Mouse (Mus musculus) hindbrain, postnatal 0 days (tissue): ENCODE results near the gene Myo3a. TPM values are rescaled to one million over a fixed set of nuclear protein-coding genes. Genes with fewer than 3 reads are reported as not detected.
A peak's percentile ranks its signal among the peaks of the same experiment; 100 is the strongest.

Experiments used
- ATAC-seq: fragments of 200-750 bp; cut with Nextera tagmentation; 2 replicates; pipeline ENCODE4 v1.8.0; 2017; ENCODE audit warnings: mild to moderate bottlenecking, moderate TSS enrichment, moderate library complexity
- DNase-seq: peaks from one replicate; pipeline ENCODE4 v3.0.0-alpha.2; 2015; ENCODE audit warnings: low spot score
- H3K27ac ChIP-seq: fragments of 300-500 bp; sonication (generic); 2 replicates; pipeline ENCODE4 v1.5.1; 2014; ENCODE audit warnings: mild to moderate bottlenecking
- H3K27me3 ChIP-seq: fragments of 300-500 bp; sonication (generic); 2 replicates; pipeline ENCODE4 v1.6.1; 2014; ENCODE audit warnings: low read length, mixed read lengths; ENCODE audit not compliant: insufficient read depth
- H3K36me3 ChIP-seq: fragments of 300-500 bp; sonication (generic); 2 replicates; pipeline ENCODE4 v1.6.1; 2014; ENCODE audit warnings: low read length, mixed read lengths; ENCODE audit not compliant: insufficient read depth
- H3K4me1 ChIP-seq: fragments of 300-500 bp; sonication (generic); 2 replicates; pipeline ENCODE4 v1.6.1; 2014; ENCODE audit warnings: antibody characterized with exemption, low read length, mixed read lengths; ENCODE audit not compliant: insufficient read depth
- H3K4me2 ChIP-seq: fragments of 300-500 bp; sonication (generic); 2 replicates; pipeline ENCODE4 v1.6.1; 2014; ENCODE audit warnings: low read depth, mild to moderate bottlenecking, low read length, moderate library complexity, mixed read lengths
- H3K4me3 ChIP-seq: fragments of 300-500 bp; sonication (generic); 2 replicates; pipeline ENCODE4 v1.5.1; 2014; ENCODE audit warnings: low read length
- H3K9ac ChIP-seq: fragments of 300-500 bp; sonication (generic); replicated peaks from 2 replicates; pipeline ENCODE4 v1.6.1; 2014; ENCODE audit warnings: mild to moderate bottlenecking, low read length, moderate library complexity, mixed read lengths
- H3K9me3 ChIP-seq: fragments of 300-500 bp; sonication (generic); 2 replicates; pipeline ENCODE4 v1.6.1; 2016; ENCODE audit warnings: low read length, mixed read lengths
- CTCF ChIP-seq: IDR thresholded peaks from 2 replicates; pipeline ENCODE4 v1.5.1; 2016; ENCODE audit warnings: antibody characterized with exemption, control low read depth, low read depth
- WGBS: fragments of 180-500 bp; shearing (Covaris S2); extraction: QIAGEN DNeasy Blood & Tissue Kit; methylation state at CpG from one replicate; pipeline ENCODE4 v1.1.7; 2014; 5-methylcytosine and 5-hydroxymethylcytosine counted together
- polyA plus RNA-seq: library from polyadenylated mRNA; unstranded; fragments of >200 nt; fragmentation: Nextera tagmentation; extraction: Ambion mirVana; gene quantifications from 2 replicates; pipeline ENCODE4 v1.2.1, GENCODE M21; 2015
- total RNA-seq: library from RNA; depleted of rRNA; stranded (reverse); fragments of >200 nt; gene quantifications from 2 replicates; pipeline ENCODE4 v1.2.3, GENCODE M21; 2014; rRNA removed

Gene Myo3a
- total RNA-seq, result 0.26 and 0.29 TPM in 2 replicates
- 0.04 and 0.06 TPM in 2 replicates for polyA plus RNA-seq

GRCm38 (mm10) chr2:22227308-22227707 is at the start of gene Myo3a:
TSS of gene Myo3a (plus strand) at chr2:22227503.
- ATAC-seq (no peak), DNase-seq (no peak)
- H3K9ac ChIP-seq, result no peak within 1 kb of the TSS
- H3K4me3 ChIP-seq, result peak within 1 kb of the TSS; percentile 27
- H3K4me1 ChIP-seq, result peaks cover 4% of the 10 kb centered on the region; the same call in 1 of the 2 replicates
- peak within 1 kb of the TSS; percentile 55 for H3K4me2 ChIP-seq
- 5% methylated on average over 21 of the region's 21 CpGs for WGBS
- TF ChIP-seq CTCF, result no peak
- no peak within 1 kb of the TSS for H3K27ac ChIP-seq
- H3K9me3 ChIP-seq, result no peaks in the 10 kb centered on the region
- no peaks in the 10 kb centered on the region for H3K36me3 ChIP-seq
- no peaks in the 10 kb centered on the region for H3K27me3 ChIP-seq

GRCm38 (mm10) chr2:22250462-22250861 is 23.2 kb downstream of the Myo3a start:
- TF ChIP-seq CTCF, result no peak
- WGBS, result 47% methylated on average over 3 of the region's 3 CpGs
- no peaks in the 10 kb centered on the region for H3K27me3 ChIP-seq
- no peaks in the 10 kb centered on the region for H3K9me3 ChIP-seq
- DNase-seq (peak; percentile 2), ATAC-seq (no peak)
- H3K36me3 ChIP-seq, result no peaks in the 10 kb centered on the region
- no peak overlapping the region for H3K4me3 ChIP-seq
- no peaks in the 10 kb centered on the region for H3K4me1 ChIP-seq
- H3K4me2 ChIP-seq, result no peak overlapping the region
- no peak overlapping the region for H3K9ac ChIP-seq
- H3K27ac ChIP-seq, result no peak overlapping the region

- H3K4me2 ChIP-seq, result no peak overlapping the region
- no peaks in the 10 kb centered on the region for H3K36me3 ChIP-seq
- no peaks in the 10 kb centered on the region for H3K27me3 ChIP-seq
- DNase-seq, result no peak
- no peaks in the 10 kb centered on the region for H3K9me3 ChIP-seq
- H3K27ac ChIP-seq, result no peak overlapping the region
- no peak overlapping the region for H3K9ac ChIP-seq
- no peaks in the 10 kb centered on the region for H3K4me1 ChIP-seq
- no peak for TF ChIP-seq CTCF
- H3K4me3 ChIP-seq, result no peak overlapping the region
- 69% methylated on average over 2 of the region's 2 CpGs for WGBS
- no peak for ATAC-seq
Observed at GRCm38 (mm10) chr2:22251045-22251444, 23.7 kb downstream of the Myo3a start.

- TF ChIP-seq CTCF, result no peak
- DNase-seq (no peak), ATAC-seq (no peak)
- Histone ChIP-seq H3K27me3 (no peaks in the 10 kb centered on the region), H3K4me1 (no peaks in the 10 kb centered on the region), H3K9ac (no peak overlapping the region), H3K4me2 (no peak overlapping the region), H3K4me3 (no peak overlapping the region), H3K27ac (no peak overlapping the region), H3K36me3 (no peaks in the 10 kb centered on the region), H3K9me3 (no peaks in the 10 kb centered on the region)
Observed at GRCm38 (mm10) chr2:22255600-22255999, 28.3 kb downstream of the Myo3a start.

- Histone ChIP-seq H3K27ac (no peak overlapping the region), H3K36me3 (no peaks in the 10 kb centered on the region), H3K9me3 (no peaks in the 10 kb centered on the region), H3K4me1 (no peaks in the 10 kb centered on the region), H3K27me3 (no peaks in the 10 kb centered on the region), H3K9ac (no peak overlapping the region), H3K4me3 (no peak overlapping the region), H3K4me2 (no peak overlapping the region)
- 67% methylated on average over 2 of the region's 2 CpGs for WGBS
- ATAC-seq (no peak), DNase-seq (no peak)
- TF ChIP-seq CTCF, result no peak
Observed at GRCm38 (mm10) chr2:22271555-22271954, 44.3 kb downstream of the Myo3a start.

GRCm38 (mm10) chr2:22285366-22285765 is 58.1 kb downstream of the Myo3a start:
- Histone ChIP-seq H3K4me2 (no peak overlapping the region), H3K36me3 (no peaks in the 10 kb centered on the region), H3K27me3 (no peaks in the 10 kb centered on the region), H3K4me1 (no peaks in the 10 kb centered on the region), H3K9me3 (no peaks in the 10 kb centered on the region), H3K9ac (no peak overlapping the region), H3K4me3 (no peak overlapping the region), H3K27ac (no peak overlapping the region)
- DNase-seq, result no peak
- 68% methylated on average over 2 of the region's 2 CpGs for WGBS
- no peak for TF ChIP-seq CTCF
- no peak for ATAC-seq

GRCm38 (mm10) chr2:22285777-22286176 is 58.5 kb downstream of the Myo3a start:
- WGBS, result 71% methylated on average over 1 of the region's 1 CpGs
- ATAC-seq, result no peak

More at GRCm38 (mm10) chr2:22285777-22286176, 58.5 kb downstream of the Myo3a start:
- Histone ChIP-seq H3K9me3 (no peaks in the 10 kb centered on the region), H3K4me3 (no peak overlapping the region), H3K27ac (no peak overlapping the region), H3K36me3 (no peaks in the 10 kb centered on the region), H3K9ac (no peak overlapping the region), H3K27me3 (no peaks in the 10 kb centered on the region), H3K4me2 (no peak overlapping the region), H3K4me1 (no peaks in the 10 kb centered on the region)
- DNase-seq, result no peak
- TF ChIP-seq CTCF, result no peak
